Mouse (Mus musculus) urinary bladder, adult 18-20 months (tissue): Measurements from ENCODE around the gene Wwc2.
"Not testable (repeated sequence)": the region's sequence is repeated elsewhere in the genome, so short reads cannot be mapped to it uniquely, and the experiment has no call there.

Experiments
- DNase-seq, 2 experiments: peaks; one replicate each; pipeline ENCODE4 v3.0.0; 2022; ENCODE audit warnings: low spot score in 2 of 2, mixed read lengths in 2 of 2

Gene Wwc2

DNA sequence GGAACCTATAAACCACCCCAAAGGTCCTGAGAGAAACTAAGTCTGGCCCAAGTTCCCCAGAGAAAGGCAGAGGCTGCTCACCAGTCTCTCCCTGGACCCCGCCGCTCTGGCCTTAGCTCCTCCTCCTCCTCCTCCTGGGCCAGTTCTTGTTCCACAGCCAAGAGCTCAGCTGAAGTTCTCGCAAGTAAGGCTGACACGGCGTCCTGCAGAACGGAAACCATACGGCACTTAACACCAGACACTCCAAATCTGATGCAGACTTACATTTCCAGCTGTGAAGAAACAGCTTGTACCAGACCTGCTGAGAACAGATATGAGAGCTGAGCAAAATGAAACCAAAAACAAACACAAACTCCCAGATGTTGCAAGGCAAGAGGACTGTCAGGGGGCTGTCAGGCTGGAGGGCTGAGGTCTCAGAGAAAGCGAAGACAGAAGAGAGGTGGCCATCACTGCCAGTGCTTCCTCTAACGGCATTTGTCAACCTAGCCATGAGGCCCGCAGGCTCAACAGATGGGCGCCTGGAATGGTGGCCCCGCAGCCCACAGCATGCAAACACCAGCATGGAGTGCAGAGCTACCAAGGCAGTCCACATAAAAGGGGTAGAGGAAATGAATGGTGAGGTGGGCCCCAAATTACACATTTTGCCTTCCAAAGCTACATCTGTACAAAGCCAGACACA is 138.8 kb downstream of the Wwc2 start:
- peak in 1 of 2 experiments; percentile 40 for DNase-seq

DNA sequence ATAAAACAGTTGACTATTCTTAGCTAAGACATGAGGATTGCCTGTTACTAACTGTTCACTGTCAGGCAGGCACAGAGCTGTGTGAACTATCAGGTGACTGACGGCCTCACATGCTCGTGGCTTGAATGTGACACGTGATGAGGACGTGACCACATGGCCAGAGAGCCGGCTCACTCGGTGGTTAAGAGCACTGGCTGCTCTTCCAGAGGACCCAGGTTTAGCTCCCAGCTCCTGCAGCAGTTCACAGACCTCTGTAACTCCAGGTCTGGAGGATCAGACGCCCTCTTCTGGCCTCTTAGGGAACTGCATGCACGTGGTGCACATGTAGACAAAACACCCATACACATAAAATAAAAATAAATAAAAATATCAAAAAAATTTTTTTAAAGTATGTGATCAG is 140.9 kb downstream of the Wwc2 start:
- no peak for DNase-seq

DNA sequence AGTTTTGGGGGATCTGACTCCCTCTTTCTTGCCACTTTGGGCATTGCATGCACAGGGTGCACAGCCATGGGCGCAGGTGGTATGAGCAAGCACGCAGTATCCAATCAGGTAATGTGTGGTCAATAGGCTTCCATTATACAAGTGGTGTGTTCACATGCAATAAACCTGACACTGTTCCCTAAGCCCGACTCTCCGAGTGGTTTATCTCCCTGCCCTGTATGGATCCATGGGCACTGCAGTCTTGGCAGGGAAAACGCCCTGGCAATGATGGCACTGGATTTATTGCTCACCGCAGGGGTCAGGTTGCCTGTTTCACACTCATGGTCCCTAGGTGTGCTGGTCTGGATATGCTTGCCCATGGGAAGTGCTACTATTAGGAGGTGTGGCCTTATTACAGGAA is 142.8 kb downstream of the Wwc2 start:
- no peak for DNase-seq

DNA sequence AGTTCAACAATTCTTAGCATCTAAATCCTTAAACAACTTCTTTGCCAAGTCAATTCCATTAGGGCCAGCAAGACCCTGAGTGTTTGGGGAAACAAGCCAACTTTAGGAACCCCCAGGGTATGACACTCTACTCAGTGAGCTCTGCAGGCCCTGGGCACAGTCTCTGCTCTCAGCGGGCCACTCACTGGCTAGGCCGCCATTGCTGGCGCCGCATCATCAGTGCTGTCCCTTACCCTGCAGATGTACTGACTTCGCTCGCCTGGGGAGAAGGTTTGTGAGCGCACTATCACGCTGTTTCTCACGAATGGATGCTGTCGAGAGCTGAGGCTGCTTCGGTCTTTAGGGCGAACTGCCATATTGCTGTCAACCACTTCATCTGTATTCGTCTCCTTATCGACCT is 143.6 kb downstream of the Wwc2 start:
- no peak for DNase-seq

DNA sequence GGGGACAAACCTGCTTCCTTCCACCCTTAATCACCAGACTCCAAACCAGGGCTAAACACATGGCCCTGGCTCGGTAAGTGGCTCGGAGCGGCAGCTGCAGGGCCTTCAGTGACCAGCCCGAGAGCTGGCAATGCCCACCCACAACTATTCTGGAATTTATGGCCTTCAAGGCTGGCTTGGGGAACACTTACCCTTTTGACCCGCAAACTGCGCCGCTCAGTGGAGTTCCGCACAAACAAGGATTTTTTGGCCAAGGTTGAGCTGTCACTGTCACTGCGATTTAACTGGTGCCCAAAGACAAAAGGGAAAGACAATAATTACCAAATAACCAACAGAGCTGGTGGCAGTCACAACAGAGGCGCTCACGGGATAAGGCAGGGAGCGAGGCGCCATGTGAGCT is 144.8 kb downstream of the Wwc2 start:
- no peak for DNase-seq

DNA sequence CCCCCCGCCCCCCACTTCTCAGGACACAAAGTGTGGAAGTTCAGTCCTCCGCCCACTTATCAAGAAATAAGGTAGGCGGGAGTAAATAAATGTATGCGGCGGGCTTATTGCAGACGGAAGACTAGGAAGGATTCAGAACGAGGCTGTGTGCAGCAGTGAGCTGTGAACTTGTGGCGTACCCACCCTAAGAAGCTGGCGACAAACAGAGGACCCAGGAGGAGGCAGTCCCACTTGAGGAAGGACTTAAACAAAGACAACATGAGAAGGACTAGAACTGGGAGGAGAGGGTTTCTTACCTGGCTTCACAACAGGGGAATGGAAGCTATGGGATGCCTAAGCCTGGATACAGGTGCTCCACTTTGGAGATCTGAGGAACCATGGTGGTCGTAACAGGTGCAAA is 147.1 kb downstream of the Wwc2 start:
- DNase-seq = no peak

DNA sequence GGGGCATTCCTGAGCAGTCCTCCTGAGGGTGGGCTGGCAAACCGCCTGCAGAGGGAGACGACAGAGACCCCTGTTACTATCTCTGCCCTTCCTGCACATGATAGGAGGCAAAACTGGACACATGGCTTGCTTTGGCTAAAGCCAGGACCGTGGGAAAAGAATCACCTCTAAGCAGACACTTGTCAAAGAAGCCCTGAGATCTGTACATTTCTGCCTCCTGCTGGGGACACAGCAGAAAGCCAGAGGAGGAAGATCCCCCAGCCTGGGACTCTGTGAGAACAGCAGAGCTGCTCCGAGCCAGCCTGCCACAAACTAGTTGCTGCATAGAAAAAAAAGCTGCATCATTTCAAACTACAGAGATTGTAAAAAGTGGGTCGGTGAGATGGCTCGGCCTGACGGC is 147.7 kb downstream of the Wwc2 start:
- DNase-seq = no peak

DNA sequence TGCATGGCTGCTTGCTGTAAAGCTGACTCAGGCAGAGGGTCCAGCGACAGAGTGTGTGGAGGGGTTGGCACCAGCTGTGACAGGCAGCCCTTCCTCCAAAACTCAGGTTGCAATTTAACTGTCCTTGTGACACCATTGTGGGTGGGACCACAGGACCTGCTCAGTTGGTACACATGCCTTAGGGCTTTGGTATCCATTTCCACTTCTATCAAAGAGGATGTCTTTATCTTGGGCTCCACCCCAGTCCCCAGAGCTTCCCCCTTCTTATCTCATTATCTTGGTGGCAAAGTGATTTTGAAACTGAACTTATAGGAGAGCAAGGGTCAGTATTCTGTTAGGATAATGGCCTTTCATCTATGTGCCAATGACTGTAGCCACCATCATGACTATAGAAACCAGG is 156.8 kb downstream of the Wwc2 start:
- DNase-seq = no peak

DNA sequence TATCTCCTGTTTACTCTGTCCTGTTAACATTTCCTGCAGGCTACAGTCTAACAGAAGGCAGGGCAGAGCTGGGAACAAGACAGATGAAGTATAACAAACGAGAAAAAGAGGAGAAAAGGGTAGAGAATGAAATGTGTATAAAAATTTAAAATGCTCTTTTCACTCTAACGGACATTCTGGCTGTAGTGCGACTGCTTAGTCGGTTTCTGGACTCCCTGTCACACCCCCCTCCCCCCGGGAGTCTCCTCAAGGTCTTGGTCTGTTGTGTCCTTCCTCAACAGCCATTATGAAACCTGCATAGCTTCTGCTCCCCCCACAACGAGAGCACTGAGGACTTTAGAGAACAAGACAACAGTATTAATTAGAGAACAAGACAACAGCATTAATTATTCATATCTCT is 158.1 kb downstream of the Wwc2 start:
- DNase-seq = no peak

DNA sequence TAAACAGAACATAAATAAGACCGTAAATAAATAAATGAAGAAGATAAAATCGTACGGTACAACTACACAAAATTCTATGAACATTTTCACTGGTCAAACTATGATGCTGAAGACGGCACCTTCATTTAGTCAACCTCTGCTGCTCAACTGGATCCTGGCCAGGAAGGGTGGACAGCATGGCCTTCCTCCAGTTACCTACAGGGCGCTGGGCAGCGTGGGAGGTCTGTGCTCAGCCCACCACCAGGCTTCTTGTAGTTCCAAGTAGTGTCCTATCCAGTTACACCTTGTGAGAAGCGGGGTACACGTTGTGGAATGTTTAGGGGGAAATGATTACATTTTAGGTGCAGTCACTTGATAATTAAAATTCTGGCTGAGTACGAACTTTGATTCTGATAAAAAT is 163.8 kb downstream of the Wwc2 start:
- no peak for DNase-seq

DNA sequence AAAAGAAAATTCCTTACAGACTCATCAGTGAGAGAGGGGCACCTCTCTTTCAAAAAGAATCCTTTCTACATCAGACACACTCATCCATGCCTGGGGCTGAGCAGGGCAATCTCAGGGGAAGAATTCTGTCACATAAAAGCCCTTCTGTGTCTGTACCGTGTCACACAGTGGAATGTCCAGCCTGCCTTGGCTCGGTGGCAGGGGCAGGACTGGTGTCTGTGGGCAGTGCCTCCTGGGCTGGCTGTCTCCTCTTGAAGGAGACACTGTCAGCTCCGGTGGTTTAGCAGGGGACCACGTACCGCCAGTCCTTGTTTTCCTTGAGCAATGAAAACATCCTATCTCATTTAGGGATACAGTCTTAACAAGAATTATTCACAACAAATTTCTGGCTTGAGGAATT is 165.1 kb downstream of the Wwc2 start:
- DNase-seq = no peak

DNA sequence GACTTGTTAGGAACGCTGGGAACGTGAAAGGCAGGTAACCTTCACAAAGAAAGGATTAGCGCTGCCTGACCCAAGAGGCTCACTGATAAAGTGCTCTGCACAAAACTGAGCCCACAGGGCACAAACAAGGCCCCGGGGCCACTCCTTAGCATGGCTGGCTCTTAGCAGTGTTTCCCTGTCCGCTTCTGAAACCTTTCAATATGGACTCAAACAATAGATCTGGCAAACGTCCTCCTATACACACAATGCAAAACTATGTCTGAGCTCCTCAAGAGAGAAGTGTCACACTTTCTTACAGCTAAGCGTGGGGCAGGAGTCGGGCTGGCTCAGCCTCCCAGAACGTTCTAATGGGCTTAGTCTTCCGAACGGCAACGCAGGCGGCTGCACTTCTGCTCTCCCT is 166.5 kb downstream of the Wwc2 start, which contains the start of gene Cldn22:
Gene Cldn22 (plus strand): TSS at position 301 of the 400 bp plus-strand sequence.
- no peak for DNase-seq

DNA sequence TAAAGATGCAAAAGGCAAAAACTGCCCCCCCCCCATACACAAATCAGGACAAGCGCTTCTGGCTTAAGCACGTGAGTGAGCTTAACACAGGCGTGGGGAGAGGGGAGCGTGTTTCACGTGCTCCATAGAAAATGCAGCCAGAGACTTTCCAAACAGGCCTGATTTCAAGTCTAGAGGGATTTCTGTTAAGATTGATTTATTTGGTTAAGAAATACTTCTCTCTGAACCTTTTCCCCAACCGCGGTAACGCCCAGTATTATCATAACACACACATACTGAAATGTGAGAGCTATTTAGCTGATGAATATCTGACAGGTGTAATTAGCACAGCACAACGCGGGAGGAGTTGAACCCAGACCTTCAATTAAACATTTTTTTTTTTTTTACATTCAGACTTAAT is 166.9 kb downstream of the Wwc2 start:
- DNase-seq = no peak

DNA sequence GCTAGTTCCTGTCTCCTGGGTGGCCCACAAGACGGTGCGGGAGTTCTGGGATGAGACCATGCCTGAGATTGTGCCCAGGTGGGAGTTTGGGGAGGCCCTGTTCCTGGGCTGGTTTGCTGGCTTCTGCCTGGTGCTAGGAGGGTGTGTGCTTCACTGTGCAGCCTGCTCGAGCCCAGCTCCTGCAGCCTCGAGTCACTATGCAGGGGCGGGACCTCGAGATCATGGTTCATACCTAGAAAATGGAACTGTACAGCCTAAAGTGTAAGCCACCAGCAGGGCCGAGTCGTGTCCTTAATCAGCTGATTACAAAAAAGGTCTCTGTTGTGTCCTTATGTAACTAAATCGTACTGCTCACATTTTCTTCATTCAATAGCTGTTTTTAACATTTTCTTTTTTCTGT is 168.2 kb downstream of the Wwc2 start:
- DNase-seq = not testable (repeated sequence)

DNA sequence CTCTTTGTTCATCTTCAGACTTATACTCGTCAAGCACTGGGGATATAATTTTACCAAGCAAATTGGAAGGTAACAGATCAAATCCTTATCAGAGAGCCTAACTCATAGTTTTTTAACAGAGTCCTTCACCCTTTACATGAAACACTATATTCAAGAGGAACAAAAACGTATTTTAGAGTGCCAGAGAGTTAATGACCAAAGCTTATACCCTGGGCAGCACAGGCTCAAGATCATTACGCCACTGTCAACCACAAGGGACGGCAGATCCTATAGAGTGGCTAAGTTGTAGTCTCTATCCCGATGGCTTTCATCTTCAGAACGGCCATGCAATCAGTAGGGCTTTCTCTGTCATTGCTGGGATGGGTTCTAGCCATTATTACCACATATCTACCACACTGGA is 168.9 kb downstream of the Wwc2 start, which contains the start of gene Cldn24:
Gene Cldn24 (plus strand): TSS at position 301 of the 400 bp plus-strand sequence.
- DNase-seq = no peak

DNA sequence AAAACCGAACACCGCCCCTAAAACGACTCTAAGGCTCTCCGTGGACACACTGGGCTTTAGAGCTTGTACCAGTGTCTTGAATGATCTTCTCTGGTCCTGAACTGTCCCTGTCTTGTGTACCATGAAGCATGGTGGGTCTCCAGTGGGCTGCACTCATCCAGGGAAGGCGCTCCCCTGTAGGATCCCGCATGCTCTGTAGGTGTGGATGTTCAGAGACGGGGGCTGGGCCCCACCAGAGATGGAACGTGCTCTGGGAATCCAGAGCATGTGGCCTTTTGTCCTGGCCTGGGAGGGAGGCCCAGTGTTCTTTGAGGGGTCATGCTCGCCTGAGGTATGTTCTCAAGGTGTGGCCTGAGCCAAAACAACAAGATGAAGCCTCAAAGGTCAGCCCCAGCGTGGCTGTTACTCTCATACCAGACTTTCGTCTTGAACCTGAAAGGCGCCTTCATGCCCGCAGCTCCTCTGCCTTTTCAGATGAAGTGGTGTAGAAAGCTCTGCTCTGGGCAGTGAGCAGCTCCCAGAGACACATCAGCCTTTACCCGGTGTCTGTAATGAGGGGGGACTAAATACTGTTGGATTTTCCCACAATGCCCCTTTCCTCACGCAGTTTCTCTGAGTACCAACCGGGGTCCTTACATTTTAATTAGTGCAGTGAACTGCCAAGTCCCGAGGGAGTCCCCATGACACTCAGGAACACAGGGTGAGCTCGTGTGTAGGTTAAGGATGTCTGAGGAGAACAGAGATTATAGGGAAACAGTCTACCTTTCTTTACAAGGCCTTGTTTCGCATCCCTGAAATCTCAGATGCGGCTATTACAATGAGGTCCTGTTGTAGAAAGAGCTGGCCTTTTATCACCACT is 169.6 kb downstream of the Wwc2 start:
- DNase-seq = no peak

DNA sequence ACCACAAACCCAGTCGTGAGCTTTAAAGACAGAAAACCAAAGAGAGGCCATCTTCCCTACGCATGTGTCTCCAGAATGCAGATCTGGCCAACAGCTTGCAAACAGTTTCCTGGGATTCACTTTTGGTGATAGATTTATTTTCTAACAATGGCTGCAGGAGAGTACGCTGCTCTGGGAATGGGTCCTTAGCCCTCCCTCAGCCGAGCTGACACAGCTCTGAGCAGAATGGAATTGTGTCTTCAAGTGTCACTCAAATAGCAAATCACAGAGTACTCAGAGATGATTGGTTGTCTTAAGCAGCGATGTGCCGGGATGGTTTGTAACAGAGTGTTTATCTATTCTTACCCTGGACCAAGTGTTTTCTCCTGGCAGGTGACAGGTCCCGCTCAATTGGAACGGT is 171.7 kb downstream of the Wwc2 start:
- DNase-seq = no peak

DNA sequence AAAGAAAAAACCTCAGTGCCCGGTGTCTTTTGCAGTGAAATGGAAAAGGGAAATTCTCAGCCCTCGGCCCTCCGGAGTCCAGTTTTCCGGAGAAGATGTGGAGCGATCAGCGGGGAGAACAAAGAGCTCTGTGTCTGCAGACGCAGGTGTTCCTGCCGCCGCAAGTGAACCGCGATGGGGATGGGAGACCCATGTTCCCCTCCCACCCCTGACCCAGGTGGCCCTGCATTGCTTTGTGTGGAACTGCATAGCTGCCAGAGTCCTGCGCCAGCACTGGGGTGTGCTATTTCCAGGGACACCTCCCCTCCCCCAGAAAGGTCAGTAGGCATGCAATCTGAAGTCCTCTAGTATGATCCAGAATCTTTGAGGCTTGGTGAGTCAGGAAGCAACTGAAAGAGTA is 179.5 kb downstream of the Wwc2 start:
- no peak for DNase-seq

DNA sequence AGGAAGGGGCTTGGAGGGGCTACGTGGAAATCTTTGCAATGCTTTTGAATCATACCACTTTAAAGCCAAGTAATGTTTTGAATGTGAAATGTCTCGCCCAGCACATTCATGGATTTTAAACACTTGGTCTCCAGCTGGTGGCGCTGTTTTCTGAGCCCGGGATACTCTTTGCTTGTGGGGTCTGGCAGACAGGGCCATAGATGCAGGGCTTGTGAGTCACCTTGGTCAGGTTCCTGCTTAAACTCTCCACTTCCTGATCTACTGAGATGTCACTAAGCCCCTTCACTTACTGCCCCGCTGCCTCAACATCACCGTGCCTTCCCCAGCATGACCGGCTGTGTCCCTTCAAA is 180.1 kb downstream of the Wwc2 start:
- no peak for DNase-seq

DNA sequence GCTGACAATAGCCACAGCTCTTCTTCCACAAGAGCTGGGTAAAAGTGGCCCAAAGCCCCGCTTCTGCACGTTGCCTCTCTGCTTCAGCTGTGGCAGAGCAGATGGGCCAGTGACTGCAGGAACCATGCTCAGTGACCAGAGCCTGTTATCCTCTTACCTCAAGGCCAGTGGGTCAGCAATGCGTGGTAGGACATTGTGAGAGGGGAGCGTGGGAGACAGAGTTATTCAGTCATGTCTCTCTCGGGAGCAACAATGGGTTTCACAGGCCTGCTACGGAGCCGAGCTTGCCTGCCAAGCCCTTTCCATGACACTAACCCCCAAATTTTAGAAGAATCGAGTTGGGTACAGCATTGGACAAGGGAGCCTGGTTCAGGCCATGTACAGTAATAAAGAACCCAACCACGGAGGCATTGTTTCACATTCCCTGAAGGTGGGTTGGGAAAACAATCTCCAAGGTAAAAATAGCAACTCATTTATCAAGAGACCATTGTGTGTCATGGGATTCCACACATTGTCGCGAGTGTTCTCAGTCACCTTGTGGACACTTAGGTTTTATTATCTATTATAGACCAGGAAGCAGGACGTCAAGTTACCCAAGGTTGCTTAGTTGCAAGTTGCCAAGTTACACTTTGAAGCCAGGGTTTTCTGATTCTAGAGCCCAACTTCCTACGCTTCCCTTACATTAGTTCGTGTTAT is 180.6 kb downstream of the Wwc2 start:
- DNase-seq = no peak

DNA sequence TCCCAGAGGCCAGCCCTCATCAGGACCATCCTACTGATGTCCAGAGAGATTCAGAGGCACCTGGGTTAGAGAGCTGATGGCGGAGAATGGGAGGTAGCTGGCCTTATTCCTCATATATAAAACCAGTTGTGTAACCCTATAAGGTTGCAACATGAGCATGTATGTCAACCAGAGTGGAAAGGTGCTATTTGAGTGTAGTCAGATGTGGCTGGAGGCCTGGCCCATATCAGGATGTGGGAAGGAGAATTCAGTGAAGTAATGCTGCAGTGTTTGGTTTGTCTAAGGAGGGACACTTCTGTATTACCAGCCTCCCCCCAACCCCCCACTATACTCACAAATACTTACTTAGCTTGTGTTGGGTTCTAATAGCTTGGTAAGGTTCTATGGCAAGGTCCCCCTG is 186.5 kb downstream of the Wwc2 start:
- DNase-seq = no peak

DNA sequence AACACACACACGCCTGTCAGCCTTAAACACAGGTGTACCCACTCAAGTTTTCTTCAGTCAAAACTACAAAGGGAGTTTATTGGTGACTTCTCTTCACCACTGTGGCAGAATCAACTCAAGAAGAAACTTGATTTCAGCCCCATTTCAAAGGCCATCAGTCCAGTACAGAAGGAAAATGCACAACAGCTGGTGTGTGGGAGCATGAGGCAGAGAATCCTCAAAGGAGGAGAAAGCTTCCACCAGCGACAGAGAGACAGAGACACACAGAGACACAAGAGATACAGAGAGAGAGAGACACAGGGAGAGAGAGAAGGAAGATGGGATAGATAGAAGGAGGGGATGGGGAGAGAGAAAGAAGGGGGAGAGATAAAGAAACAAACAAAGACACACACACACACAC is 188.4 kb downstream of the Wwc2 start:
- no peak for DNase-seq

DNA sequence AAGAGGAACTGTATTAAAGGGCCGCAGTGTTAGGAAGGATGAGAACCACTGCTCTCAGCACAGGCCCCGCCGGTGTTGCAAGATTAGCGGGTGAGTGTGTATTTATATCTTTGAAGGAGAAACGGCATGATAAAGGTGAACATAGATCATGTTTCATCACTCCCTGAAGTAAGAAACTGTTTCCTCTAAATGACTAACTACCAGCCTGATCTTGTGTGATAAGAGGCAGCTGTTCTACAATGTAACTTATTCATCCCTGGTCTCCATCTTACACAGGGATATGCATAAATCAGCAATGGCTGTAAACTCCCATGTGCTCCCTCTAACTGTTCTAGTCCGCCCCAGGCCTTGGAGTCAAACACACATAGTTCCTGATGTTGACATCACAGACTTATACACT is 191.3 kb downstream of the Wwc2 start:
- DNase-seq = no peak
